In the genomic region with DNA sequence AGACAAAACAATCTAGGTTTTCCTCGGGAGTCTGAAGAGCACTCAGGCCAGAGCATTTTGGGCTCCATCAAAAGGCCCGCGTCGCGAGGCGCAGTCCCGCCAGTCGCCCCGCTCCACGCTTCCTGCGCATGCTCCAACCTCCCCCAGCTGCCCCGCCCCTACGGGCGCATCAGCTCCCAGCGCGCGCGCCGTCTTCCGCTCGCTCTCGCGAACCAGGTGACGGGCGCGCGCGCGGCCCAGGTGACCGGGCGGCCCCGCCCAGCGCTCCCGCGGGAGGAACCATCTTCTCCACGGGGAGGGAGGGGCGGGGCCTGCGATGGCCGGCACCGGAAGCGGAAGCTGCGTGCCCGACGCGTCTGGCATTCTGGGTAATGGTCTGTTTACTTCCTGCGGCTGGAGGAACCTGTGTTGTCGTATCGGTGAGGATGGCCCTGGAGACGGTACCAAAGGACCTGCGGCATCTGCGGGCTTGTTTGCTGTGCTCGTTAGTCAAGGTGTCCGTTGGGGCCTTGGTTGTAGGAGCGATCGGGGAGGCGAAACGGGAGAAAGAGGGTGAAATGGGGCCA, we compare ENCODE assay signal across 8 mouse cellular contexts. TPM values are rescaled to one million over a fixed set of nuclear protein-coding genes. Genes with fewer than 3 reads are reported as not detected.
DNase-seq lines count a peak whose midpoint lies in the region; ATAC-seq and TF ChIP-seq lines count a peak whose summit lies in the region.

TSS of gene Supt4a (plus strand) at position 378 of the 566 bp plus-strand sequence.

- TF ChIP-seq EP300 in CH12.LX (IDR thresholded peaks at IDR 0.05; ENCODE audit: low read length) = no peak

- TF ChIP-seq CTCF in CH12.LX (conservative IDR thresholded peaks at IDR 0.05 in 1 of 2, IDR thresholded peaks at IDR 0.05 in 1 of 2; ENCODE audit: low read depth in 2 of 2, low read length in 2 of 2) = no peak
- no peak for TF ChIP-seq CTCF in testis, adult 2 months (IDR thresholded peaks at IDR 0.05; ENCODE audit: control insufficient read depth, insufficient read depth, insufficient replicate concordance, low read depth, low read length)

- TF ChIP-seq POLR2A in CH12.LX (IDR thresholded peaks at IDR 0.05; ENCODE audit: low read depth, low read length) = peak; percentile 83
- peak; percentile 93 for TF ChIP-seq POLR2A in testis, adult 2 months (IDR thresholded peaks at IDR 0.05; ENCODE audit: control insufficient read depth, low read depth, low read length)

- in situ Hi-C loops in CH12.LX (cut with MboI; ENCODE audit: low pct_ligation_motif_present, low pct_unique_long_range_greater_than_20kb, low sequenced_read_pairs) = no loop called here

- peak within 1 kb of the TSS; percentile 89 for H3K9ac ChIP-seq in CH12.LX (ENCODE audit: insufficient read depth, low read depth)
- peak within 1 kb of the TSS; percentile 89 for H3K9ac ChIP-seq in heart, embryonic 15.5 days
- H3K9ac ChIP-seq in liver, embryonic 16.5 days (ENCODE audit: low read depth, low read length) = peak within 1 kb of the TSS; percentile 86
- H3K9ac ChIP-seq in neural tube, embryonic 13.5 days = peak within 1 kb of the TSS; percentile 87

- peak within 1 kb of the TSS; percentile 75 to 97 (median 84) for H3K4me3 ChIP-seq in CH12.LX (replicated peaks in 1 of 3; ENCODE audit: low read depth in 2 of 3, low read length in 2 of 3, poor library complexity in 1 of 3)
- H3K4me3 ChIP-seq in forebrain, embryonic 10.5 days = peak within 1 kb of the TSS; percentile 85
- H3K4me3 ChIP-seq in heart, embryonic 15.5 days = peak within 1 kb of the TSS; percentile 96
- peak within 1 kb of the TSS; percentile 74 for H3K4me3 ChIP-seq in liver, embryonic 16.5 days (ENCODE audit: low read depth, low read length)
- peak within 1 kb of the TSS; percentile 90 for H3K4me3 ChIP-seq in neural tube, embryonic 13.5 days
- H3K4me3 ChIP-seq in testis, adult 2 months (ENCODE audit: control insufficient read depth, low read depth, low read length) = peak within 1 kb of the TSS; percentile 96

- H3K4me2 ChIP-seq in CH12.LX (ENCODE audit: insufficient read depth, low read depth, poor library complexity, severe bottlenecking) = peak within 1 kb of the TSS; percentile 83
- peak within 1 kb of the TSS; percentile 81 for H3K4me2 ChIP-seq in heart, embryonic 15.5 days
- peak within 1 kb of the TSS; percentile 98 for H3K4me2 ChIP-seq in liver, embryonic 16.5 days (ENCODE audit: low read depth, low read length)
- H3K4me2 ChIP-seq in neural tube, embryonic 13.5 days = peak within 1 kb of the TSS; percentile 99

- H3K27ac ChIP-seq in CH12.LX (ENCODE audit: insufficient read depth, low read depth) = peak within 1 kb of the TSS; percentile 22
- H3K27ac ChIP-seq in forebrain, embryonic 10.5 days = peak within 1 kb of the TSS; percentile 89
- peak within 1 kb of the TSS; percentile 88 for H3K27ac ChIP-seq in heart, embryonic 15.5 days
- peak within 1 kb of the TSS; percentile 95 for H3K27ac ChIP-seq in liver, embryonic 16.5 days (ENCODE audit: low read length)
- peak within 1 kb of the TSS; percentile 84 for H3K27ac ChIP-seq in neural tube, embryonic 13.5 days (replicated peaks)
- peak within 1 kb of the TSS; percentile 86 for H3K27ac ChIP-seq in testis, adult 2 months (ENCODE audit: control insufficient read depth, insufficient read depth, low read depth, low read length)

- DNase-seq in CH12.LX (ENCODE audit: extremely low read depth) = peak; percentile 96
- peak; percentile 92 for DNase-seq in c-Kit-positive CD71-negative TER-119-negative erythroid progenitor cells, embryonic 14.5 days (ENCODE audit: low read depth)
- peak; percentile 93 for DNase-seq in forebrain, embryonic 10.5 days (ENCODE audit: extremely low spot score, low spot score)
- DNase-seq in kidney, postnatal 25 days = peak; percentile 98

- H3K36me3 ChIP-seq in CH12.LX (replicated peaks in 1 of 2; ENCODE audit: control insufficient read depth in 1 of 2, insufficient read depth in 1 of 2, low read length in 1 of 2) = peaks cover 52 to 66% of the 10 kb centered on the region in 2 experiments
- H3K36me3 ChIP-seq in forebrain, embryonic 10.5 days (replicated peaks) = peaks cover 30% of the 10 kb centered on the region
- H3K36me3 ChIP-seq in heart, embryonic 15.5 days = peaks cover 26% of the 10 kb centered on the region
- H3K36me3 ChIP-seq in liver, embryonic 16.5 days (ENCODE audit: control insufficient read depth, insufficient read depth) = peaks cover 22% of the 10 kb centered on the region
- peaks cover 28% of the 10 kb centered on the region for H3K36me3 ChIP-seq in neural tube, embryonic 13.5 days
- no peaks in the 10 kb centered on the region for H3K36me3 ChIP-seq in testis, adult 2 months (ENCODE audit: control insufficient read depth, insufficient read depth, low read length)

- H3K4me1 ChIP-seq in CH12.LX (ENCODE audit: control insufficient read depth in 1 of 2, insufficient read depth in 2 of 2) = peaks cover 8 to 55% of the 10 kb centered on the region in 2 experiments
- peaks cover 37% of the 10 kb centered on the region for H3K4me1 ChIP-seq in forebrain, embryonic 10.5 days
- H3K4me1 ChIP-seq in heart, embryonic 15.5 days (replicated peaks) = peaks cover 15% of the 10 kb centered on the region
- H3K4me1 ChIP-seq in liver, embryonic 16.5 days (ENCODE audit: control insufficient read depth, low read depth, low read length) = peaks cover 48% of the 10 kb centered on the region
- peaks cover 24% of the 10 kb centered on the region for H3K4me1 ChIP-seq in neural tube, embryonic 13.5 days (replicated peaks)
- peaks cover 2% of the 10 kb centered on the region; the same call in 1 of the 2 replicates for H3K4me1 ChIP-seq in testis, adult 2 months (ENCODE audit: control insufficient read depth, insufficient read depth, low read length)

- H3K79me2 ChIP-seq in CH12.LX (replicated peaks; ENCODE audit: control insufficient read depth, extremely low read depth, insufficient read depth, poor library complexity, severe bottlenecking) = peaks cover 42% of the 10 kb centered on the region

- ATAC-seq in heart, embryonic 15.5 days (replicated peaks; ENCODE audit: insufficient number of reproducible peaks, insufficient read depth, low FRiP score, low read depth) = peak; percentile 94
- peak; percentile 92 for ATAC-seq in liver, embryonic 16.5 days (ENCODE audit: low read depth)
- ATAC-seq in neural tube, embryonic 13.5 days (ENCODE audit: low read depth) = peak; percentile 96

- H3K9me3 ChIP-seq in CH12.LX (replicated peaks; ENCODE audit: low read length) = no peaks in the 10 kb centered on the region
- no peaks in the 10 kb centered on the region for H3K9me3 ChIP-seq in forebrain, embryonic 10.5 days
- no peaks in the 10 kb centered on the region for H3K9me3 ChIP-seq in heart, embryonic 15.5 days (replicated peaks)
- H3K9me3 ChIP-seq in liver, embryonic 16.5 days (replicated peaks; ENCODE audit: control insufficient read depth, low read length) = no peaks in the 10 kb centered on the region
- no peaks in the 10 kb centered on the region for H3K9me3 ChIP-seq in neural tube, embryonic 13.5 days

- H3K27me3 ChIP-seq in CH12.LX (replicated peaks) = no peaks in the 10 kb centered on the region
- H3K27me3 ChIP-seq in forebrain, embryonic 10.5 days (ENCODE audit: poor library complexity, severe bottlenecking) = peaks cover 35% of the 10 kb centered on the region
- H3K27me3 ChIP-seq in heart, embryonic 15.5 days = no peaks in the 10 kb centered on the region
- H3K27me3 ChIP-seq in liver, embryonic 16.5 days (ENCODE audit: control insufficient read depth, insufficient read depth, low read depth, low read length) = no peaks in the 10 kb centered on the region
- no peaks in the 10 kb centered on the region for H3K27me3 ChIP-seq in neural tube, embryonic 13.5 days
- no peaks in the 10 kb centered on the region for H3K27me3 ChIP-seq in testis, adult 2 months (ENCODE audit: control insufficient read depth, insufficient read depth, low read length)

- under 1% methylated on average over 57 of the region's 57 CpGs for WGBS in forebrain, embryonic 10.5 days
- under 1% methylated on average over 57 of the region's 57 CpGs for WGBS in heart, embryonic 15.5 days
- WGBS in liver, embryonic 16.5 days (ENCODE audit: insufficient replicate concordance) = under 1% methylated on average over 54 of the region's 57 CpGs
- under 1% methylated on average over 55 of the region's 57 CpGs for WGBS in neural tube, embryonic 13.5 days

- dilution Hi-C loops in CH12.LX (cut with MboI; ENCODE audit: extremely low pct_ligation_motif_present, extremely low pct_unique_long_range_greater_than_20kb, low sequenced_read_pairs) = no loop called here

- no peak for TF ChIP-seq RAD21 in CH12.LX (IDR thresholded peaks at IDR 0.05; ENCODE audit: low read depth, low read length)

TF ChIP-seq in CH12.LX, 34 proteins besides CTCF, POLR2A, EP300 and RAD21 (continues in another document):
- TF ChIP-seq JUN (IDR thresholded peaks at IDR 0.05; ENCODE audit: insufficient read depth, low read depth, low read length) (no peak), NELFE (IDR thresholded peaks at IDR 0.05; ENCODE audit: low read depth, low read length) (peak; percentile 68), MAFK (IDR thresholded peaks at IDR 0.05; ENCODE audit: insufficient replicate concordance, low read length) (no peak), CHD2 (IDR thresholded peaks at IDR 0.05; ENCODE audit: low read length) (peak; percentile 80), HCFC1 (IDR thresholded peaks at IDR 0.05; ENCODE audit: low read depth, low read length) (peak; percentile 98), SMC3 (IDR thresholded peaks at IDR 0.05; ENCODE audit: low read depth, low read length) (no peak), TCF12 (IDR thresholded peaks at IDR 0.05; ENCODE audit: low read depth, low read length) (peak; percentile 91), JUND (conservative IDR thresholded peaks at IDR 0.05; ENCODE audit: low read depth, low read length) (no peak), MYC (IDR thresholded peaks at IDR 0.05; ENCODE audit: low read depth, low read length) (peak; percentile 78; the same call in 1 of the 2 replicates), ZNF384 (IDR thresholded peaks at IDR 0.05; ENCODE audit: low read depth, low read length) (no peak), KAT2A (IDR thresholded peaks at IDR 0.05; ENCODE audit: insufficient replicate concordance, low read length) (peak; percentile 95; the same call in 1 of the 2 replicates), USF1 (IDR thresholded peaks at IDR 0.05; ENCODE audit: low read depth, low read length) (peak; percentile 81), ZMIZ1 (IDR thresholded peaks at IDR 0.05; ENCODE audit: low read depth, low read length) (peak; percentile 91)

RNA-seq across cellular contexts. Expression of gene Supt4a, which starts in this region (rescaled TPM):
- total RNA-seq in CH12.LX (2012; rRNA removed) (241 and 287 TPM in 2 replicates), CH12.LX (2014; rRNA removed) (251 and 256 TPM in 2 replicates)
- polyA plus RNA-seq in CH12.LX (2012; ENCODE audit: insufficient read length, low read depth) = 220 and 229 TPM in 2 replicates
- 153 and 160 TPM in 2 replicates for polyA plus RNA-seq in forebrain, embryonic 10.5 days (2016; fragmentation: Nextera tagmentation; extraction: Ambion mirVana)
- polyA plus RNA-seq in heart, embryonic 15.5 days (2015; fragmentation: Nextera tagmentation; extraction: Ambion mirVana) = 101 and 103 TPM in 2 replicates
- polyA plus RNA-seq in liver, embryonic 16.5 days (2015; fragmentation: Nextera tagmentation; extraction: Ambion mirVana) = 180 and 196 TPM in 2 replicates
- 165 and 166 TPM in 2 replicates for polyA plus RNA-seq in neural tube, embryonic 13.5 days (2015; fragmentation: Nextera tagmentation; extraction: Ambion mirVana)
- 50.9 and 54.9 TPM in 2 replicates for polyA plus RNA-seq in testis, adult 2 months (2012; rRNA removed)

Comparison
In these comparisons a context has a peak if more than half of its experiments do, and no peak if none do; other contexts are left out.
1. Peak in every context shown above with its lines: DNase-seq, ATAC-seq, H3K4me3 ChIP-seq and H3K27ac ChIP-seq.
2. H3K27ac ChIP-seq: peak in every context shown above with its lines; median percentile 95 in liver, embryonic 16.5 days; 89 in forebrain, embryonic 10.5 days; 88 in heart, embryonic 15.5 days; 86 in testis, adult 2 months; 84 in neural tube, embryonic 13.5 days; 22 in CH12.LX.